Mouse (Mus musculus) myocyte (in vitro differentiated cells): ENCODE measurements around the gene En2.

Source experiments
- MAX ChIP-seq: IDR thresholded peaks from one replicate; pipeline ENCODE4 v1.6.1; 2011; ENCODE audit warnings: low read depth, mild to moderate bottlenecking, control low read depth
- POLR2A ChIP-seq: IDR thresholded peaks from one replicate; pipeline ENCODE4 v1.6.1; 2011; ENCODE audit warnings: low read depth, mild to moderate bottlenecking, control low read depth, moderate library complexity; ENCODE audit not compliant: insufficient read length
- TCF12 ChIP-seq: IDR thresholded peaks from one replicate; pipeline ENCODE4 v1.6.1; 2011; ENCODE audit warnings: mild to moderate bottlenecking, control low read depth; ENCODE audit not compliant: poor library complexity, insufficient read depth, severe bottlenecking
- USF1 ChIP-seq: IDR thresholded peaks from one replicate; pipeline ENCODE4 v1.6.1; 2011; ENCODE audit warnings: low read depth, mild to moderate bottlenecking, control low read depth, moderate library complexity

GRCm38 (mm10) chr5:28169166-28169801 is 3.8 kb downstream of the En2 start:
- no peak for TF ChIP-seq POLR2A
- no peak for TF ChIP-seq TCF12
- no peak for TF ChIP-seq USF1
- no peak for TF ChIP-seq MAX
